Mouse (Mus musculus): Measurements from ENCODE around the gene Pacsin3.

GRCm38 (mm10) chr2:91300784-91301183, 45.0 kb downstream of the Pacsin3 start:
- TF ChIP-seq EP300 (IDR thresholded peaks at IDR 0.05; ENCODE audit: low read depth in 1 of 2, low read length in 2 of 2) (no peak), CTCF (IDR thresholded peaks at IDR 0.05 in 2 of 3, conservative IDR thresholded peaks at IDR 0.05 in 1 of 3; ENCODE audit: control insufficient read depth in 1 of 3, insufficient read depth in 1 of 3, low read depth in 2 of 3, low read length in 3 of 3, poor library complexity in 1 of 3, severe bottlenecking in 1 of 3) (peak in 1 of 3 experiments; percentile 6; a peak in 1 of 6 replicates)
